Mouse (Mus musculus): ENCODE measurements at regions not wholly inside any gene's neighbourhood (a gene's known extent, or its start where the extent isn't known, plus 50 kb on each side); places are given as distances from the start of the nearest gene placed in this dataset.

DNA sequence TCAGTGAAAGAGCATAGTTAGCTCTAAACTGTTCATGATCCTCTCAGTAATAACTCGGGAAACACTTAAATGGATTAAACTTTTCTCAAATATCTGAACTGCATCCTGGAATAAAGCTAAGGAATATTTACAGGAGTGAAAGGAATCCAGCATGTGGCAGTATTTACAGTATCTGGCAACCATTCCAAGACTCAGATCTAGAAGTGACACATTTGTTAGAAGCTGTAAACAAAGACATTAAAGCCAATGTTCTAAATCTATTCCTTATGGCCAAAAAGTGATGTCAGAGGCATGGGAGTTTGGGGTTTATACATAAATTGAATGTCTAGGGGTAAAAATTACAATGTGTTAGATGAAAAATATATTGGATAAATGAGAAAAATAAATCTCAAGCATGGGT lies 101.6 kb upstream of the Trib2 start:
- no peak for TF ChIP-seq ZNF384 (IDR thresholded peaks at IDR 0.05; ENCODE audit: low read depth, low read length)
- no peak for TF ChIP-seq ZC3H11A (IDR thresholded peaks at IDR 0.05; ENCODE audit: borderline replicate concordance, low read depth, low read length)
- no peak for TF ChIP-seq CHD2 (IDR thresholded peaks at IDR 0.05; ENCODE audit: low read depth, low read length)
- TF ChIP-seq MAFK (IDR thresholded peaks at IDR 0.05; ENCODE audit: insufficient read depth, low read depth, low read length), result no peak
- no peak for TF ChIP-seq HCFC1 (IDR thresholded peaks at IDR 0.05; ENCODE audit: borderline replicate concordance, insufficient read depth, low read length)

Data from ES-E14 (cell line).